In genomic region chr13:44133436-44133835, GRCm38 (mm10) we compare ENCODE assay signal across 9 mouse cellular contexts.
A peak's percentile ranks its signal among the peaks of the same experiment; 100 is the strongest.
DNase-seq lines count a peak whose midpoint lies in the region; ATAC-seq lines count a peak whose summit lies in the region.
"Had no signal": no experiment of that assay in that cellular context is flagged by ENCODE, and none has a peak within 500 bp of the region (broad histone marks: within the 10 kb centered on the region; RNA-seq: fewer than 3 reads in every experiment).

No protein-coding gene starts in this region.

- no peak for ATAC-seq in frontal cortex, adult (ENCODE audit: low TSS enrichment)
- ATAC-seq: CD4-positive, CD25-positive, alpha-beta regulatory T cell, adult 4 months had no signal

- DNase-seq in embryo, embryonic 11 days, result peak; percentile 48
- DNase-seq in embryo, embryonic 10 days (ENCODE audit: low spot score), result no peak
- DNase-seq in lung, postnatal 10 days, result peak; percentile 29
- DNase-seq in lung, adult 18-20 months, result no peak
- peak; percentile 62 to 71 for DNase-seq in heart, adult 9 months (ENCODE audit: low spot score in 2 of 2)
- DNase-seq in retina, postnatal 1 day, result peak; percentile 60
- DNase-seq in cerebellum, adult 8-10 months, result no peak

Comparison
In these comparisons a context has a peak if more than half of its experiments do, and no peak if none do; other contexts are left out.
1. DNase-seq: peak in embryo, embryonic 11 days (single experiment), lung, postnatal 10 days (single experiment), heart, adult 9 months (2 of 2) and retina, postnatal 1 day (single experiment); none in embryo, embryonic 10 days (single experiment), lung, adult 18-20 months (0 of 2) and cerebellum, adult 8-10 months (single experiment).